Mouse (Mus musculus) G1E (cell line): ENCODE measurements around the gene Mmp15.

Source experiments
- CTCF ChIP-seq: IDR thresholded peaks from 2 replicates; pipeline ENCODE4 v1.5.1; 2012; ENCODE audit warnings: low read depth, low read length, inconsistent platforms, mixed read lengths
- GATA1 ChIP-seq: IDR thresholded peaks from 2 replicates; pipeline ENCODE4 v1.6.1; 2012; ENCODE audit warnings: borderline replicate concordance, low read length, inconsistent platforms, mixed read lengths

DNA sequence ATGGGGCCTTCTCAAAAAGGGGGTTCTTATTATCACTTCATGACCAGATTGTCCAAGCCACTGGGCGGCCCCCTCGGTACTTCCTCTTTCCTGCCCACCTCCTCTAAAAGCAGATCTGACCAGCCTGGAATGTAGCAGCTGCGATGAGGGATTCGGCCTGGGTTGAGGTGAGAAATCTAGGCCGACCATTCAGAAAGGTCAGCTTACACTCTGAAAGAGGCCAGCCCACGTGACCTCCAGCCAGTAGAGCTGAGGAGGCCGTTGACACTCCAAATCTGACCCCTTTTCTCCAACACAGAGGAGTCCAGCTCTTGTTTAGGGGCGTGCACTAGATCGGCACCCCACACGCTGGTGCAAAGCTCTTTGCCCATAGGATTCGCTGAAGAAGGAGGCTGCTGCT, 44.7 kb downstream of the Mmp15 start:
- no peak for TF ChIP-seq CTCF
- no peak for TF ChIP-seq GATA1
